Mouse (Mus musculus) midbrain, postnatal 0 days (tissue): ENCODE results near the gene Crtac1. TPM values are rescaled to one million over a fixed set of nuclear protein-coding genes. Genes with fewer than 3 reads are reported as not detected.

Experiments
- ATAC-seq: fragments of 200-750 bp; cut with Nextera tagmentation; 2 replicates; pipeline ENCODE4 v1.8.0; 2017; ENCODE audit warnings: moderate number of reproducible peaks, mild to moderate bottlenecking, moderate TSS enrichment, moderate library complexity; ENCODE audit not compliant: low FRiP score
- DNase-seq: peaks from one replicate; pipeline ENCODE4 v3.0.0-alpha.2; 2015; ENCODE audit warnings: low spot score
- H3K27ac ChIP-seq: fragments of 300-500 bp; sonication (generic); 2 replicates; pipeline ENCODE4 v1.5.1; 2014; ENCODE audit warnings: low read depth, mild to moderate bottlenecking, low read length, mixed read lengths
- H3K27me3 ChIP-seq: fragments of 300-500 bp; sonication (generic); 2 replicates; pipeline ENCODE4 v1.6.1; 2014; ENCODE audit warnings: low read length, control low read depth, mixed read lengths; ENCODE audit not compliant: insufficient read depth
- H3K36me3 ChIP-seq: fragments of 300-500 bp; sonication (generic); 2 replicates; pipeline ENCODE4 v1.6.1; 2014; ENCODE audit warnings: low read length, control low read depth, mixed read lengths; ENCODE audit not compliant: insufficient read depth
- H3K4me1 ChIP-seq: fragments of 300-500 bp; sonication (generic); 2 replicates; pipeline ENCODE4 v1.6.1; 2014; ENCODE audit warnings: mild to moderate bottlenecking, control low read depth, antibody characterized with exemption, low read length, mixed read lengths; ENCODE audit not compliant: insufficient read depth
- H3K4me2 ChIP-seq: fragments of 300-500 bp; sonication (generic); 2 replicates; pipeline ENCODE4 v1.6.1; 2014; ENCODE audit warnings: low read depth, mild to moderate bottlenecking, low read length, mixed read lengths; ENCODE audit not compliant: poor library complexity, severe bottlenecking
- H3K4me3 ChIP-seq: fragments of 300-500 bp; sonication (generic); 2 replicates; pipeline ENCODE4 v1.5.1; 2014; ENCODE audit warnings: low read depth, mild to moderate bottlenecking, low read length, moderate library complexity
- H3K9ac ChIP-seq: fragments of 300-500 bp; sonication (generic); replicated peaks from 2 replicates; pipeline ENCODE4 v1.6.1; 2014; ENCODE audit warnings: mild to moderate bottlenecking, low read length, moderate library complexity, mixed read lengths; ENCODE audit not compliant: poor library complexity, severe bottlenecking
- H3K9me3 ChIP-seq: fragments of 300-500 bp; sonication (generic); 2 replicates; pipeline ENCODE4 v1.6.1; 2016; ENCODE audit warnings: low read length, control low read depth
- CTCF ChIP-seq: IDR thresholded peaks from 2 replicates; pipeline ENCODE4 v1.5.1; 2016; ENCODE audit warnings: antibody characterized with exemption, mild to moderate bottlenecking
- WGBS: fragments of 180-500 bp; shearing (Covaris S2); extraction: QIAGEN DNeasy Blood & Tissue Kit; methylation state at CpG from one replicate; pipeline ENCODE4 v1.1.7; 2014; 5-methylcytosine and 5-hydroxymethylcytosine counted together
- polyA plus RNA-seq: library from polyadenylated mRNA; unstranded; fragments of >200 nt; fragmentation: Nextera tagmentation; extraction: Ambion mirVana; gene quantifications from 2 replicates; pipeline ENCODE4 v1.2.1, GENCODE M21; 2015
- total RNA-seq: library from RNA; depleted of rRNA; stranded (reverse); fragments of >200 nt; gene quantifications from 2 replicates; pipeline ENCODE4 v1.2.3, GENCODE M21; 2014

The Crtac1 gene
- total and polyA plus RNA-seq, 2 experiments from 2014 or later, result 22.0 to 40.7 TPM

GRCm38 (mm10) chr19:42461353-42461752, 29.8 kb upstream of the Crtac1 start:
- H3K27ac ChIP-seq, result no peak overlapping the region
- H3K36me3 ChIP-seq, result no peaks in the 10 kb centered on the region
- 23% methylated on average over 9 of the region's 9 CpGs for WGBS
- DNase-seq (no peak), ATAC-seq (no peak)
- H3K4me2 ChIP-seq, result no peak overlapping the region
- no peaks in the 10 kb centered on the region for H3K9me3 ChIP-seq
- no peaks in the 10 kb centered on the region for H3K4me1 ChIP-seq
- H3K9ac ChIP-seq, result no peak overlapping the region
- no peak overlapping the region for H3K4me3 ChIP-seq
- no peaks in the 10 kb centered on the region for H3K27me3 ChIP-seq
- no peak for TF ChIP-seq CTCF

- H3K27me3 ChIP-seq, result no peaks in the 10 kb centered on the region
- no peaks in the 10 kb centered on the region for H3K4me1 ChIP-seq
- TF ChIP-seq CTCF, result no peak
- no peak overlapping the region for H3K4me2 ChIP-seq
- no peak overlapping the region for H3K27ac ChIP-seq
- DNase-seq (no peak), ATAC-seq (no peak)
- 86% methylated on average over 8 of the region's 8 CpGs for WGBS
- no peaks in the 10 kb centered on the region for H3K9me3 ChIP-seq
- no peak overlapping the region for H3K4me3 ChIP-seq
- H3K36me3 ChIP-seq, result no peaks in the 10 kb centered on the region
- H3K9ac ChIP-seq, result no peak overlapping the region
These were observed 27.9 kb upstream of the Crtac1 start for GRCm38 (mm10) chr19:42459512-42459911.

- no peak overlapping the region for H3K4me3 ChIP-seq
- 67% methylated on average over 6 of the region's 6 CpGs for WGBS
- DNase-seq, result no peak
- ATAC-seq, result no peak
- H3K36me3 ChIP-seq, result no peaks in the 10 kb centered on the region
- H3K9me3 ChIP-seq, result no peaks in the 10 kb centered on the region
- H3K4me1 ChIP-seq, result no peaks in the 10 kb centered on the region
- H3K27me3 ChIP-seq, result no peaks in the 10 kb centered on the region
- no peak overlapping the region for H3K4me2 ChIP-seq
- no peak for TF ChIP-seq CTCF
- H3K27ac ChIP-seq, result no peak overlapping the region
- H3K9ac ChIP-seq, result no peak overlapping the region
These were observed 23.1 kb upstream of the Crtac1 start for GRCm38 (mm10) chr19:42454481-42455236.

DNA sequence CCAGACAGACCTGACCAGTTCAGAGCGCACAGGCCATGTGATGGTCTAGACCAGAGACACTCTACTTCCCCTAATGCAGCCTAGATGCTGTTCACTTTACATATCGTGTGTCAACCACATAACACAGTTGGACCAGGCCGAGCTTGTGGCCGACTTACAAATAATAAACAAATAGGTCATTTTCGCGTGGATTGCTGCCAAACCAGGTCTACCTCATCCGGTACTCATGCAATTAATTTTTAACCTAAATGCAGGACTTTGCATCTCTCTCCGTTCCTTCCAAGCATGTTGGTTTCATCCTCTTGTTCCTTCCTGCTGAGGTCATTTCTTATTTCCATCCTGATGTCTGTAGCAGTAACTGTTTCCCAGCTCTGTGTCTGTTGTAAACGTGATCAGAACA, 22.4 kb upstream of the Crtac1 start:
- Histone ChIP-seq H3K9ac (no peak overlapping the region), H3K4me1 (no peaks in the 10 kb centered on the region), H3K9me3 (no peaks in the 10 kb centered on the region), H3K27ac (no peak overlapping the region), H3K4me3 (no peak overlapping the region), H3K4me2 (no peak overlapping the region), H3K27me3 (no peaks in the 10 kb centered on the region), H3K36me3 (no peaks in the 10 kb centered on the region)
- 93% methylated on average over 9 of the region's 9 CpGs for WGBS
- ATAC-seq (no peak), DNase-seq (no peak)
- no peak for TF ChIP-seq CTCF

- ATAC-seq (no peak), DNase-seq (no peak)
- Histone ChIP-seq H3K36me3 (no peaks in the 10 kb centered on the region), H3K4me2 (no peak overlapping the region), H3K4me1 (no peaks in the 10 kb centered on the region), H3K9ac (no peak overlapping the region), H3K27me3 (no peaks in the 10 kb centered on the region), H3K9me3 (no peaks in the 10 kb centered on the region), H3K4me3 (no peak overlapping the region), H3K27ac (no peak overlapping the region)
- TF ChIP-seq CTCF, result no peak
- WGBS, result 94% methylated on average over 7 of the region's 7 CpGs
These were observed 21.0 kb upstream of the Crtac1 start for GRCm38 (mm10) chr19:42452539-42452938.

DNA sequence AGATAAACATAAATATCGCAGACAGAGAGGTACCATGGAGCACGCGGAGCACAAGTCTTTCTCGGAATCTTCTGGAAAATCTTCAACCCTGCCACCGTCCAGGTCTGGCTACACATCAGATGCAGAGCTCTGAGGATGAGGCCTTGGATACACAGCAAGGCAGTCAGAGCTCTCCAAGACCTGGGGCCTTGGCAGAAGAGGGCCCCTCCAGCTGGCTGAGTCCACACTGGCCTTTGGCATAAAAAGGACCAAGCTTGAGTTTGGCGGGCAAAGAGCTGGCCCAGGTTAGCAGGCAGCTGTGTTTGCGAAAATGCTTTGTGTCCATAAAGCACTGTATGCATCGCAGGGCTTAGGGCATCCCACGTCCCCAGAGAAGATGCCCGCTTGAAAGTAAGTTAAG, 17.0 kb upstream of the Crtac1 start:
- Histone ChIP-seq H3K9ac (no peak overlapping the region), H3K9me3 (no peaks in the 10 kb centered on the region), H3K27me3 (no peaks in the 10 kb centered on the region), H3K36me3 (no peaks in the 10 kb centered on the region), H3K27ac (no peak overlapping the region), H3K4me2 (no peak overlapping the region), H3K4me3 (no peak overlapping the region), H3K4me1 (no peaks in the 10 kb centered on the region)
- DNase-seq (no peak), ATAC-seq (no peak)
- no peak for TF ChIP-seq CTCF
- 84% methylated on average over 10 of the region's 10 CpGs for WGBS
